In the genomic region with DNA sequence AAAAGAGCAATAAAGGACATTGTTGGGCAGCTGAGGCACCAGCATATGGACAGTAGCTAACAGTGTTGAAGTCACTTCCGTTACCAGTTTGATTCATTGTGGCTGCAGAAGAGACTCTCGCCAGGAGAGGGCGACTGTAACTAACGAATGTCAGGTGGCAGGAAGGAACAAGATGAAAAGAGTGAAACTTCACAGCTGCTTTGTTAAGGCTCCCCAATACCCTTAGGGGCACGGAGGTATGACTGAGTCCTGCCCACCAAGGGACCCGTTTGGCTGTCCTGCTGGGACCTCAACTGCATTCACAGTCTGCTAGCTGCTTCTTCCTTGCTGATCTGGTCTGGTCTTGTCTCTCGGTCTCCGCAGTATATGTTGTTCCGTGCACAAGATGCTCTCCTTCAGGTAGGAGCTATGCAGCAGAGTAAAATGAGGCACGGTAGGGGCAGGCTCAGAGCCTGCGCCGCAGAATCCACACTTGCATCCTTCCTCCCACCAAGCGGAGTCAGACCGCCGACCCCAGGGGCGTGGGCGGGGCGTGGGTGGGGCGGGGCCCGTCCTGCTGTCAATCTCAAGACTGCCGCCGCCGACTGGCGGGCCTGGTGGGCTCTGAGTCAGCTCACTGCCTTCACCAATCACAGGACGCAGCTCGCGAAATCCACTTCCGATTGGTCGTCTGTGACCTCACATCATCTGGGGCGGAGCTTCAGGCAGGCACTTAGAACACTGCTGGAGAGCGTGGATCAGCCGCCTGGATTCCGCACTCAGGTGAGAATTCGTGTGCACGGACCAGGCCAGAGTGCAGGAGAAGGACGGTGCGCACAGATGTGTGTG, we compare ENCODE assay signal across 1 mouse cellular context.
TF ChIP-seq lines count a peak whose summit lies in the region.

No protein-coding gene starts in this region.

TF ChIP-seq in myocyte, 11 proteins besides CTCF, POLR2A, EP300 and RAD21:
- no peak for TF ChIP-seq CEBPB (IDR thresholded peaks at IDR 0.05; ENCODE audit: insufficient read depth, poor library complexity, severe bottlenecking)
- TF ChIP-seq REST (IDR thresholded peaks at IDR 0.05; ENCODE audit: insufficient read depth, insufficient read length): no peak
- no peak for TF ChIP-seq SRF (IDR thresholded peaks at IDR 0.05; ENCODE audit: control insufficient read depth, insufficient read length, low read depth)
- TF ChIP-seq USF1 (IDR thresholded peaks at IDR 0.05; ENCODE audit: low read depth): peak; percentile 40
- TF ChIP-seq POLR2AphosphoS2 (IDR thresholded peaks at IDR 0.05; ENCODE audit: insufficient read length, low read depth): peak; percentile 71
- TF ChIP-seq MAX (IDR thresholded peaks at IDR 0.05; ENCODE audit: low read depth): no peak
- TF ChIP-seq MYOG (IDR thresholded peaks at IDR 0.05; ENCODE audit: control insufficient read depth in 1 of 3, insufficient read depth in 1 of 3, insufficient read length in 2 of 3, low read depth in 2 of 3): peak in 1 of 3 experiments; percentile 8
- no peak for TF ChIP-seq TCF12 (IDR thresholded peaks at IDR 0.05; ENCODE audit: insufficient read depth, poor library complexity, severe bottlenecking)
- no peak for TF ChIP-seq E2F4 (IDR thresholded peaks at IDR 0.05; ENCODE audit: insufficient read depth)
- peak in 1 of 3 experiments; percentile 16 for TF ChIP-seq MYOD1 (IDR thresholded peaks at IDR 0.05; ENCODE audit: control insufficient read depth in 1 of 3, insufficient read length in 2 of 3, low read depth in 2 of 3)
- TF ChIP-seq TCF3 (IDR thresholded peaks at IDR 0.05; ENCODE audit: insufficient read length, low read depth): no peak
